Mouse (Mus musculus): ENCODE data around the gene Rnaseh2c. TPM values are rescaled to one million over a fixed set of nuclear protein-coding genes. Genes with fewer than 3 reads are reported as not detected.

The Rnaseh2c gene
- total RNA-seq, 2 experiments from 2014 or later = 67.6 to 85.2 TPM

Other genes with a start within 250 kb of the Rnaseh2c start
- 10 to 100 TPM; 19.5 to 23.7 TPM for gene Eif1ad, start 235.1 kb upstream of the Rnaseh2c start, total RNA-seq (2021)
- gene Banf1, start 234.7 kb upstream of the Rnaseh2c start, total RNA-seq (2021) = 10 to 100 TPM; 85.3 to 93.2 TPM
- 10 to 100 TPM; 83.7 to 99.3 TPM for gene Sart1, start 213.2 kb upstream of the Rnaseh2c start, total RNA-seq (2021)
- gene Tsga10ip, start 199.3 kb upstream of the Rnaseh2c start, total RNA-seq (2021) = not detected
- 100 to 1,000 TPM; 278 to 311 TPM for gene Drap1, start 176.9 kb upstream of the Rnaseh2c start, total RNA-seq (2021)
- gene AI837181, start 176.7 kb upstream of the Rnaseh2c start, total RNA-seq (2021) = 10 to 100 TPM; 68.2 to 71.1 TPM
- not detected for gene Fosl1, start 154.3 kb upstream of the Rnaseh2c start, total RNA-seq (2021)
- gene Ccdc85b, start 144.0 kb upstream of the Rnaseh2c start, total RNA-seq (2021) = 10 to 100 TPM; 32.9 to 35.9 TPM
- 100 to 1,000 TPM in 1 of 2 experiments, 10 to 100 TPM in 1; 99.4 to 110 TPM for gene Fibp, start 141.3 kb upstream of the Rnaseh2c start, total RNA-seq (2021)
- gene Ctsw, start 133.4 kb upstream of the Rnaseh2c start, total RNA-seq (2021) = not detected
- 10 to 100 TPM; 11.0 to 11.6 TPM for gene Efemp2, start 127.9 kb upstream of the Rnaseh2c start, total RNA-seq (2021)
- gene Mus81, start 113.5 kb upstream of the Rnaseh2c start, total RNA-seq (2021) = 10 to 100 TPM; 33.2 to 38.2 TPM
- 1,000 to 10,000 TPM; 1,427 to 1,527 TPM for gene Cfl1, start 111.4 kb upstream of the Rnaseh2c start, total RNA-seq (2021)
- gene 1700020D05Rik, start 98.1 kb upstream of the Rnaseh2c start, total RNA-seq (2021) = 1 to 10 TPM; 4.5 to 9.2 TPM
- gene Snx32, start 91.3 kb upstream of the Rnaseh2c start, total RNA-seq (2021) = 10 to 100 TPM; 78.0 to 86.5 TPM
- gene Ovol1, start 41.2 kb upstream of the Rnaseh2c start, total RNA-seq (2021) = not detected
- gene Ap5b1, start 33.8 kb upstream of the Rnaseh2c start, total RNA-seq (2021) = 1 to 10 TPM; 7.7 to 8.2 TPM
- 10 to 100 TPM; 83.1 to 87.8 TPM for gene Kat5, start 8.4 kb downstream of the Rnaseh2c start, total RNA-seq (2021)
- gene Rela, start 35.6 kb downstream of the Rnaseh2c start, total RNA-seq (2021) = 10 to 100 TPM; 20.6 to 22.0 TPM
- 10 to 100 TPM; 15.3 to 16.1 TPM for gene Sipa1, start 61.8 kb downstream of the Rnaseh2c start, total RNA-seq (2021)
- 10 to 100 TPM; 17.4 to 21.1 TPM for gene Map3k11, start 86.9 kb downstream of the Rnaseh2c start, total RNA-seq (2021)
- 10 to 100 TPM; 59.8 to 73.9 TPM for gene Pcnx3, start 87.0 kb downstream of the Rnaseh2c start, total RNA-seq (2021)
- gene Kcnk7, start 102.5 kb downstream of the Rnaseh2c start, total RNA-seq (2021) = not detected
- 10 to 100 TPM; 14.6 to 17.2 TPM for gene Ehbp1l1, start 124.4 kb downstream of the Rnaseh2c start, total RNA-seq (2021)
- gene Fam89b, start 127.8 kb downstream of the Rnaseh2c start, total RNA-seq (2021) = 10 to 100 TPM; 29.3 to 32.9 TPM
- 10 to 100 TPM; 23.8 to 26.8 TPM for gene Ltbp3, start 139.0 kb downstream of the Rnaseh2c start, total RNA-seq (2021)
- gene Scyl1, start 169.5 kb downstream of the Rnaseh2c start, total RNA-seq (2021) = 10 to 100 TPM; 68.6 to 71.8 TPM